Mouse (Mus musculus): Measurements from ENCODE around the gene Agrp.

Agrp gene

DNA sequence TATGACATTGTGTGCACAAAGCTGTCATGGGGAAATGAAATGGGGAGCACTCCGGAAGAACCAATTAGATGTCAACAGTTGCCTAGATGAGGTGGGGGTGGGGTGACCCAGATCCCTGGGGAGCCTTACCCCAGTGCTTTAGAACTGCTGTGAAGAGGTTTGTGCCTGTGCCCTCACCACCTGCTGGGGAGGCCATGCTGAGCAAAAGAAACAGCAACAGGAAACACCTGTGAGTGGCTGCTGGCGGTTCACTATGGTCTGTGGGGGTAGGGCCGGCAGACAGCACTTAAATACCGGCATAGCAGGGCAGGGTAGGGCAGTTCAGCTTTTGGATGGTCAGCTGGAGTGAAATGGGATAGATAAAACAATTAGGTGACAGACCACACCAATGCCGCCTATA, 14.1 kb downstream of the Agrp start:
- in situ Hi-C loops (cut with MboI; ENCODE audit: low sequenced_read_pairs), result no loop called here

GRCm38 (mm10) chr8:105622421-105622920, 14.7 kb downstream of the Agrp start:
- in situ Hi-C loops (cut with MboI; ENCODE audit: low sequenced_read_pairs), result no loop called here

- in situ Hi-C loops (cut with MboI; ENCODE audit: low sequenced_read_pairs), result no loop called here
These were observed 15.4 kb downstream of the Agrp start for GRCm38 (mm10) chr8:105621841-105622240.

GRCm38 (mm10) chr8:105620946-105621720, 16.1 kb downstream of the Agrp start:
- in situ Hi-C loops (cut with MboI; ENCODE audit: low sequenced_read_pairs), result no loop called here

GRCm38 (mm10) chr8:105620211-105620610, 17.0 kb downstream of the Agrp start:
- in situ Hi-C loops (cut with MboI; ENCODE audit: low sequenced_read_pairs), result no loop called here

GRCm38 (mm10) chr8:105618892-105619591, 18.2 kb downstream of the Agrp start:
- in situ Hi-C loops (cut with MboI; ENCODE audit: low sequenced_read_pairs), result no loop called here

DNA sequence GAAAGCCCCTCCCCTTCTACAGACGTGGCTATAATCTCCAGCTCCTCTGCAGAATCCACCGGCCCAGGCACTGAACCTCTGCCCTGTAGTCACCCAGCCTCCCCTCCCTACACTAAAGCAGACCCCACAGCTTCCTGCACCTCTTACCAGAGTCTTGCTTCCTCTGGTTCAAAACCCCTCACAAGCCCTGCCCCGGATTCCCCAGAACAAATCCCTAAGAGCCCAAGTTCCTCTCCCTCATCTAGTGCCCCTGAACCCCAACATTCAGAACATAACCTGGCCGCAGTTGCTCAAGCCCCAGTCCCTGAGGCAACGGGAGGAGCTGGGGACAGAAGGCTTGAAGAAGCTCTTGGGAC, 18.9 kb downstream of the Agrp start:
- in situ Hi-C loops (cut with MboI; ENCODE audit: low sequenced_read_pairs), result no loop called here

DNA sequence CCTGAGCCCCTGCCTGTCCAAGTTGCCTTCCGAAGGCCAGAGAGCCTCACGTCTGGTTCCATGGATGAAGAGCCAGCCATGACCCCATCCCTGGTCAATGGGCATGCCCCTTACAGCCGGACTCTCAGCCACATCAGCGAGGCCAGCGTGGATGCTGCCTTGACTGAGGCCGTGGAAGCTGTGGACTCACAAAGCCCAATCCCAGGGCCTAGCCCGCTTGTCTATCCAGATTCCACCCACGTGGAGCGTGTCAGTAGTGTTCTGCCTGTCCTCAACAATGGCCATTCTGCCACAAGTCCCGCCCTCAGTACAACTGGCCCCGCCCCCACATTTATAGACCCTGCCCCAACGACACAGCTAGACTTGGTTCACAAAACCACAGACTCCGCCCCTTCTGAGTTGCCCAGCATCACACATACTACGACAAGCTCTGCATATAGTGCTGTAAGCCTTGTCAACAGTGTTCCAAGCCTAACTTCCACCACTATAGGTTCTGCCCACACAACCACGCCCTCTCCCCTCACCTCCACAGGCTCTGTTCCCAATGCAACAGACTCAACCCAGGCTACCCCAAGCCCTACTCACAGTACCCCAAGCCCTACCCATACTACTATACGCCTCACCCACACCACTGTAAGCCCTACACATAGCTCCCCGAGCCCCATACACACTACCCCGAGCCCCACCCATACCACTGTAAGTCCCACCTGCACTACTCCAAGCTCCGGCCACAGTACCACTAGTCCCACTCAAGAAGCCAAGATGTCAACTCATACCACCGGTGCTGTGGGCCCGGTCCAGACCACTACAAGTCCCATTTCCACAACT, 19.5 kb downstream of the Agrp start:
- in situ Hi-C loops (cut with MboI; ENCODE audit: low sequenced_read_pairs), result no loop called here

DNA sequence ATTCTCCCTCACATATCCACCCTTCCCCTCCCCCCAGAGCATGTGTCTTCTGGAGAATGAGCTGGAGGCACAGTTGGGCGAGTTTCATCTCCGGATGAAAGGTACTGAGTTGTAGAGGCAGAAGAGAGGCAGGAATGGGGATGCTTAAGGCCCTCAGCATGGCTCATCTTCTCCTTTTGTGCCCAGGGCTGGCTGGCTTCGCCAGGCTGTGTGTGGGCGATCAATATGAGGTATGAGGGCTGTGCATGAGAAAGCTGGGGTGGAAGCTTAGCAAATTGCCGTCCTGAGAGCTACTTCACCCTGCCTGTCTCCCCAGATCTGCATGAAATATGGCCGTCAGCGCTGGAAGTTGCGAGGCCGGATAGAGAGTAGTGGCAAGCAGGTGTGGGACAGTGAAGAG, 21.3 kb downstream of the Agrp start:
- in situ Hi-C loops (cut with MboI; ENCODE audit: low sequenced_read_pairs), result no loop called here

GRCm38 (mm10) chr8:105613830-105614511, 23.2 kb downstream of the Agrp start:
- in situ Hi-C loops (cut with MboI; ENCODE audit: low sequenced_read_pairs), result no loop called here

GRCm38 (mm10) chr8:105613037-105613436, 24.2 kb downstream of the Agrp start:
- in situ Hi-C loops (cut with MboI; ENCODE audit: low sequenced_read_pairs), result no loop called here

DNA sequence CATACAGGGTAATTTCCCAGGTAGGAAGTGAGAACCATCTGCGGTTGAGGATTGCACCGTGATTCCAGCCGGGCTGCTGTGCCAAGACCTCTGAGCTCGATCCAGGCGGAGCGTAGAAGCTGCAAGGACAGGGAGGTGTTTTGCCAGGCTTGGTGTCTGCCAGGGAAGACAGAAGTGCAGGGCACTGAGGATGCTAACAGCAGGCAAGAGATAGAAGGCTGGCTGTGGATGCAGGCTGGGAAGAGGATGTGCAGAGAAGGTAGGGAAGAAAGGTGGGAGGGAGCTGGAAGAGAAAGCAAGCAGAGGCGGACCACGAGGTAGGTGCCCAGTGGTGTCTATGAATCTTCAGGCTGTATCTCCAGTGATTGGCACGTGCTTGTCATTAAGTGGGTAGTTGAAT, 25.4 kb downstream of the Agrp start:
- in situ Hi-C loops (cut with MboI; ENCODE audit: low sequenced_read_pairs), result no loop called here

DNA sequence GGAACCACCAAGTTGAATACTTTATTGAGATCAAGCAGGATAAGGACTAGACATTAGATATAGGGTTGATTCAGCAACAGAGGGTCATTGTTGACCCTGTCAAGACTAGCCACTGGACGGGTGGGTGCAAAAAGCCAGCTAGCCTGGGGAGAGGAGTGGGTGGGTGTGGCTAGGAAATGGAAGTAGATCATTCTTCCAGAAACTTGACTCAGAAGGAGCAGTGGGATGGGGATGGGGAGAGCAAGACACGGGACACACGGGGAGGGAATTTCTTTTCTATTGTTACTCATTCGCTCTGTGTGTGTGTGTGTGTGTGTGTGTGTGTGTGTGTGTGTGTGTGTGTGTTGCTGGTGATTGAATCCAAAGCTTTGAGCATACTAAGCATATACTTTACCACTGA, 27.4 kb downstream of the Agrp start:
- in situ Hi-C loops (cut with MboI; ENCODE audit: low sequenced_read_pairs), result no loop called here

- in situ Hi-C loops (cut with MboI; ENCODE audit: low sequenced_read_pairs), result no loop called here
These were observed 27.8 kb downstream of the Agrp start for GRCm38 (mm10) chr8:105609355-105609754.

- in situ Hi-C loops (cut with MboI; ENCODE audit: low sequenced_read_pairs), result no loop called here
These were observed 29.5 kb downstream of the Agrp start for GRCm38 (mm10) chr8:105607684-105608083.

DNA sequence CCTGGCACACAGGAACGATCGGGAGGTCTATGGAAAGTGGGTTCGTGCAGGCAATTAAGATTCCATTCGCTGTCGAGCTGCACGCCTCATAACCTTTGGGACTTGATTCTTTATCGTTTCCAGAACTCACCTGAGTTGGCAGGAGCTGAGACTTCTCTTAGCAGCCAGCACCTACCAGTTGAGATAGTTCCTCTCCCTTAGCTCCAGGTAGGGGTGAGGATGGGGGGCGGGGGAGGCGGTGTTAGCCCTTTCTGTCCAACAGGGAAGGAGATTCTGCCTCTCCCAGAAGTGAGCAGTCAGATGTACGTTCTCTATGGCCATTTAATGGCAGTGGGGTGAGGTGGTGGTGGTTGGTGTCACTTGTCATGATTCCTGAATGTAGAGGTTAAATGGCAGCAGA, 30.1 kb downstream of the Agrp start:
- in situ Hi-C loops (cut with MboI; ENCODE audit: low sequenced_read_pairs), result no loop called here

DNA sequence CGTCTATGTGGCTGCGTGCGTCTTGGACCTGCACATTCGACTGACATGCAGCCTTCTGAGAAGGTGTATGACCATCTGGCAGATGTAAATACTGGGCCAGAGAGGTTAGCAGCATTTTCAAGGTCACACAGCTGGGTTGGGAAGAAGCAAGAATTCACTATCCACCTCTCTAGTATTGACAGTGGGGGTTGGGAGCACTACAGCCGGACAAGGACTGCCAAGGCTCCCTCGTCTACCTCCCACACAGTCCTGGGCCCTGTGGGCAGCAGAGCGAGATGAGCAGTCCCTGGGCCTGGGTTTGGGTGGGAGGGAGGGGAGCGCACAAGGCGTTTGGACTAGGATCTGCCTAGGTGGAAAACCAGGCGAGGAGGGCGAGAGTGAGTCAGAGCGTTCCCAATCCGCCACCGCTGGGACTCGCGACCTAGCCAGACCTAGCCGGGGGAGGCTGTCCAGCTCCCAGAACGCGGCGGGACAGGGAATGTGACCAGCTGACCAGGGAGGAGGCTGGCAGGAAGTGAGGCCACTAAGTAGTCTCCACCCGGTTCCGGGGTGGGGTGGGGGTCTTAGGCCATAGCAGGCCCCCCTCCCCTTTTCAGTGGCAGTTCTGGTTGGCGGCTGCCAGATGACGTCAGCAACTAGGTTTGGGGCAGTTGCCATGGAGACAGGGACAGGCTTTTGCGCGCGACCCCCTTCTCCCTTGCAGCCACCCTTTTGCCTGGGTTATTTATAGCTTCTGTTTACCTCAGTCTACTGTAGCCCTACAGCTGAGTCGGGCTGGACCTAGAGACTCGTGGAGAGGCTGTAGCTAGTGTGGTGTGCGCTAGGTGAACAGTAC, 30.8 kb downstream of the Agrp start:
- in situ Hi-C loops (cut with MboI; ENCODE audit: low sequenced_read_pairs), result no loop called here

DNA sequence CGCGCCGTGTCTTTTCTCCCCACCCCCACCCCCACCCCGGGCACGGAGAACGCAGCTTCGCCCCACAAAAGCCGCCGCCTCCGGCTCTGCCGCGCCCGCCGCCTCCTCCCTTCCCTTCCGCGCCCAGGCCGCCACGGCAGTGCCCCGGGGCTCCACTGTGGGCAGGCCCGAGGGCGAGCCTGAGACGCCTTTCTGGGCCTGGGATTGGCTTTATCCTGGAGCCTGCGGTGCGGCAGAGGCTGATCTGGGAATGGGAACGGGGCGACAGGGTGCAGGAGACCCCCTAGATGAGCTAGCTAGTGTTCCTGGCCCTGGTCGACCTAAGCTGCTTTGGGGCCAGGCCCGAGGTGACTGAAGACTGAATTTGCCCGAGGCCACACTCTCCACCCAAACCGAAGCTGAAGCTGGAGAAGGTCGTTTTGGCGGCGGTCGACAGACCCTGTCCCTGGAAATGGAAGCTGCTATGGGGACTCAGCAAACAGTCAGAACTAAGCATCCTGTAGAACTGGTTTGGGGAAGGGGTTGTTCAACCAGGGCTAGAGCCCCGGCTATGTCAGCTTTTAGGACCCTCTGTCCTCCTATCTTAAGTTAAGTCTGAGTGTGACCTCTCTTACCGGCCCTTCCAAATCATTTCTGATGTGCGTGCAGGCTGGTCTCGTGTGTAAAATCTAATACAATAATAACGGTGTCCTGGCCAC, 31.6 kb downstream of the Agrp start:
- in situ Hi-C loops (cut with MboI; ENCODE audit: low sequenced_read_pairs), result no loop called here

- in situ Hi-C loops (cut with MboI; ENCODE audit: low sequenced_read_pairs), result no loop called here
These were observed 32.3 kb downstream of the Agrp start, which contains the start of gene Ripor1 for GRCm38 (mm10) chr8:105604804-105605381. TSS of gene Ripor1 (plus strand) at chr8:105605255.

Measured in CH12F3 (cell line).